Mouse (Mus musculus) intestine, embryonic 14.5 days (tissue): ENCODE results near the gene Rhbdl3. TPM values are rescaled to one million over a fixed set of nuclear protein-coding genes. Genes with fewer than 3 reads are reported as not detected.

Source experiments
- ATAC-seq: fragments of 200-750 bp; cut with Nextera tagmentation; replicated peaks from 2 replicates; pipeline ENCODE4 v1.8.0; 2017; ENCODE audit warnings: low read depth, moderate number of reproducible peaks, moderate TSS enrichment, moderate library complexity; ENCODE audit not compliant: low FRiP score, low TSS enrichment
- DNase-seq: peaks from one replicate; pipeline ENCODE4 v3.0.0-alpha.2; 2018; ENCODE audit warnings: low spot score
- H3K27ac ChIP-seq: fragments of 300-500 bp; sonication (generic); 2 replicates; pipeline ENCODE4 v1.5.1; 2014; ENCODE audit warnings: low read depth, mild to moderate bottlenecking, control low read depth
- H3K27me3 ChIP-seq: fragments of 300-500 bp; sonication (generic); replicated peaks from 2 replicates; pipeline ENCODE4 v1.6.1; 2014; ENCODE audit warnings: low read length, control low read depth; ENCODE audit not compliant: control insufficient read depth, insufficient read depth
- H3K36me3 ChIP-seq: fragments of 300-500 bp; sonication (generic); 2 replicates; pipeline ENCODE4 v1.6.1; 2014; ENCODE audit warnings: low read length, control low read depth; ENCODE audit not compliant: control insufficient read depth, insufficient read depth
- H3K4me1 ChIP-seq: fragments of 300-500 bp; sonication (generic); replicated peaks from 2 replicates; pipeline ENCODE4 v1.6.1; 2014; ENCODE audit warnings: low read length, control low read depth, mixed read lengths; ENCODE audit not compliant: control insufficient read depth, insufficient read depth
- H3K4me2 ChIP-seq: fragments of 300-500 bp; sonication (generic); 2 replicates; pipeline ENCODE4 v1.6.1; 2014; ENCODE audit warnings: low read length
- H3K4me3 ChIP-seq: fragments of 300-500 bp; sonication (generic); 2 replicates; pipeline ENCODE4 v1.5.1; 2014; ENCODE audit warnings: low read depth, low read length, control low read depth, mixed read lengths
- H3K9ac ChIP-seq: fragments of 300-500 bp; sonication (generic); 2 replicates; pipeline ENCODE4 v1.6.1; 2014; ENCODE audit warnings: mild to moderate bottlenecking, low read length
- H3K9me3 ChIP-seq: fragments of 300-500 bp; sonication (generic); 2 replicates; pipeline ENCODE4 v1.6.1; 2016; ENCODE audit warnings: low read length, control low read depth; ENCODE audit not compliant: control insufficient read depth
- WGBS: fragments of 180-500 bp; shearing (Covaris S2); extraction: QIAGEN DNeasy Blood & Tissue Kit; methylation state at CpG from one replicate; pipeline ENCODE4 v1.1.7; 2014; 5-methylcytosine and 5-hydroxymethylcytosine counted together
- polyA plus RNA-seq: library from polyadenylated mRNA; unstranded; fragments of >200 nt; fragmentation: Nextera tagmentation; extraction: Ambion mirVana; gene quantifications from 2 replicates; pipeline ENCODE4 v1.2.1, GENCODE M21; 2014

Rhbdl3 gene
- polyA plus RNA-seq, 1 experiment from 2014 or later: 3.1 TPM

DNA sequence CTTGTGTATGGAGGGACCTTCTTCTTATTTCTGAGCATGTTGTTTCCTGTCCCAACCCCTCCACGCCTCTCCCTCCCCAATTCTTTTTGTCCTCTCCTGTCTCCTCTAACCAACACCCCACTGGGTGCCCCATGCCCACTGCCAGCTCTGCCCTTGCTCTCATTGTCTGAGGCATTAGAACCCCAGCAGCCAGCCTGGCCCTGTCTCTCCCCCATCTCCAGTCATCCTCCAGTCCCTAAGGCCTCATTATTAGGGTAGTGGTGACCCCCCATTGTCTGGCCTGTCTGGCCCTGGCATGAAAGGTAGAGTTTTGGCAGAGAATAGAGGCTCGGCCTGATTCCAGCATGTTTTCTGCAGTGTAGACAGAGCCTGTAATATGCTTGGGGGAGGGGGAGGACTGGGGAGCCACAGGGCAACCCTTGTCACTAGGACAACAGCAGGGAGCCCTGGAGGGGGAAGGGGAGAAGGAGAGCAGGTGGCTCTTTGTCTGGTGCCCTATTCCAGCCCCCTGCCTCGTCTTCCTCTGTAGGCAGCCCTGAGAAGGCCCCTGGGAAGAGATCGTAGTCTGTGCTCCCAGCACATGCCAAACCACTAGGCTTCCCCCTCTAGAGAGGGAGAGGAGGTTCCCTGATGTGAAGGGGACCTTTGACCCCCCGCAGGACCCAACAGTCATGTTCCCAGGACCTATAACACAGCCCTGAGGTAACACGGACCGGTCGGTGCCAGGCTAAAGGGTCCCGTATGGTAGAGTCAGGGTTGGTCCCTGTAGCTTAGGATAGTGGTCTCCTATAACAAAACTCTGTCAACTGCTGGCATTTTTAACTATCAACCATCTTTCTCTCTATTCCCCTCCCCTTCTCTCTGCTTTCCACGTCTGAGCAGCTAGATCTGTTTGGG lies 15.3 kb downstream of the Rhbdl3 start:
- Histone ChIP-seq H3K27me3 (no peaks in the 10 kb centered on the region), H3K4me3 (no peak overlapping the region), H3K27ac (no peak overlapping the region), H3K36me3 (no peaks in the 10 kb centered on the region), H3K9ac (no peak overlapping the region), H3K4me1 (no peaks in the 10 kb centered on the region), H3K4me2 (no peak overlapping the region), H3K9me3 (no peaks in the 10 kb centered on the region)
- no peak for ATAC-seq
- DNase-seq: no peak
- WGBS: 62% methylated on average over 10 of the region's 10 CpGs

DNA sequence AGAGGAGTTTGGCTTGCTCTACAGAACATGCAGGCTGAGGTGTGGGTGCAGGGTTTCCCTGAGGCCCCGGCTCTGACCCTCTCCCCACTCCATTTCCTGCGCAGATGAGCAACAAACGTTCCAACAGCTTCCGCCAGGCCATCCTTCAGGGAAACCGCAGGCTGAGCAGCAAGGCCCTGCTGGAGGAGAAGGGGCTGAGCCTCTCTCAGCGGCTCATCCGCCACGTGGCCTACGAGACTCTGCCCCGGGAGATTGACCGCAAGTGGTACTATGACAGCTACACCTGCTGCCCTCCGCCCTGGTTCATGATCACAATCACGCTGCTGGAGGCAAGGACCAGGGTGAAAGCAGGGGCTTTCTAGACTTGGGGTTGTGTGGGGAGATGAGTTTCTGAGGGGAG lies 22.5 kb downstream of the Rhbdl3 start:
- Histone ChIP-seq H3K27me3 (no peaks in the 10 kb centered on the region), H3K36me3 (no peaks in the 10 kb centered on the region), H3K4me2 (no peak overlapping the region), H3K9me3 (no peaks in the 10 kb centered on the region), H3K9ac (no peak overlapping the region), H3K4me1 (no peaks in the 10 kb centered on the region), H3K4me3 (no peak overlapping the region), H3K27ac (no peak overlapping the region)
- 46% methylated on average over 13 of the region's 13 CpGs for WGBS
- ATAC-seq: no peak
- DNase-seq: no peak

DNA sequence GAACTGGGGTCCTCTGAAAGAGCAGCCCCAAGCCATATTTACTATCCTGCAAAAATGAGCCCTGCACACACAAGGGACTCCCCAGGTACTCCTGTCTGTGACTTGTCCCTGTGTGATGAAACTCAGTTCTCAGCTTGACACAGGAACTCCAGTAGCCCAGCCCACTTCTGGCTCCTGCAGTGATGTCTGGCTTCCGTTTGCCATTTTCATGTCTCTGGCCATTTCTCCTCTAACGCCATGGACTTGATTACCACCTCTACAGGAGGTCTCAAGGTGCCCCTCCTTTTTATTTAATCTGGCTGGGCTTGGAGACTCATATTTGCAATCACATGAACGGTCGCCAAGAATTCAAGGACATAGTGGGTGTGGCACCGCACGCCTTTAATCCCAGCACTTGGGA lies 23.9 kb downstream of the Rhbdl3 start:
- Histone ChIP-seq H3K36me3 (no peaks in the 10 kb centered on the region), H3K27ac (no peak overlapping the region), H3K4me3 (no peak overlapping the region), H3K9ac (no peak overlapping the region), H3K9me3 (no peaks in the 10 kb centered on the region), H3K4me2 (no peak overlapping the region), H3K4me1 (no peaks in the 10 kb centered on the region), H3K27me3 (no peaks in the 10 kb centered on the region)
- WGBS: 82% methylated on average over 6 of the region's 6 CpGs
- no peak for DNase-seq
- ATAC-seq: no peak

DNA sequence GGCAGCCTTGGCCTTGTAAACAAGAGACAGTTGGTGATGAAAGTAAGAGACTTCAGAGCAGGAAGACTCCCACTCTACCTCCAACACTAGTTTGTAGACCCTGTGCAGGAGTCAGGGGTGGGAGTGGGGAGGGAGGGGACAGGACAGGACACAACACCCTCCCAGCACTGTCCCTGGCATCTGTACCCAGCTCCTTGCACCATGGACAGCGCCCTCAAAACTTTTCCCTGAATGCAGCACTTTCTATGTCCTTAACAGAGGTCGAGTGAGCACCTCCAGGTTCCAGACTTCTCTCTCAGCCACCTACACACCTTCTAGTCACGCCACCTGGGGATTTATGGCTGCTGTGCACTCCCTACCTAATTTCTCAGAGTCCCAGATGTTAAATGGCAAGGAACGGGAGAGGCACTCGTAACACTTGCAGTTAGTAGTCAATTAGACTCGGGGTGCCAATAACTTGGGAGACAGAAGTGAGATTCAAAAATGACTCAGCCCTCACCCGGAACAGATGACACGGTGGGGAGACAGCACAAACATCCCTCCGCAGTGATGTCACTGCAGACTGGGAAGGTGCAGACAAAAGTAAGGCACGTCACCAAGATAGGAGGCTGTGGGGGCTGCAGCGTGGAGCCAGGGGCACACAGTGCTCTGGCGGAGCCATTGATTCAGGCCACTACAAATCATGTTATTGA lies 32.1 kb downstream of the Rhbdl3 start:
- no peak overlapping the region for H3K4me3 ChIP-seq
- 59% methylated on average over 12 of the region's 12 CpGs for WGBS
- ATAC-seq: no peak
- no peak overlapping the region for H3K27ac ChIP-seq
- no peak overlapping the region for H3K9ac ChIP-seq
- H3K4me1 ChIP-seq: no peaks in the 10 kb centered on the region
- H3K4me2 ChIP-seq: no peak overlapping the region
- no peaks in the 10 kb centered on the region for H3K27me3 ChIP-seq
- H3K9me3 ChIP-seq: no peaks in the 10 kb centered on the region
- no peaks in the 10 kb centered on the region for H3K36me3 ChIP-seq
- no peak for DNase-seq

DNA sequence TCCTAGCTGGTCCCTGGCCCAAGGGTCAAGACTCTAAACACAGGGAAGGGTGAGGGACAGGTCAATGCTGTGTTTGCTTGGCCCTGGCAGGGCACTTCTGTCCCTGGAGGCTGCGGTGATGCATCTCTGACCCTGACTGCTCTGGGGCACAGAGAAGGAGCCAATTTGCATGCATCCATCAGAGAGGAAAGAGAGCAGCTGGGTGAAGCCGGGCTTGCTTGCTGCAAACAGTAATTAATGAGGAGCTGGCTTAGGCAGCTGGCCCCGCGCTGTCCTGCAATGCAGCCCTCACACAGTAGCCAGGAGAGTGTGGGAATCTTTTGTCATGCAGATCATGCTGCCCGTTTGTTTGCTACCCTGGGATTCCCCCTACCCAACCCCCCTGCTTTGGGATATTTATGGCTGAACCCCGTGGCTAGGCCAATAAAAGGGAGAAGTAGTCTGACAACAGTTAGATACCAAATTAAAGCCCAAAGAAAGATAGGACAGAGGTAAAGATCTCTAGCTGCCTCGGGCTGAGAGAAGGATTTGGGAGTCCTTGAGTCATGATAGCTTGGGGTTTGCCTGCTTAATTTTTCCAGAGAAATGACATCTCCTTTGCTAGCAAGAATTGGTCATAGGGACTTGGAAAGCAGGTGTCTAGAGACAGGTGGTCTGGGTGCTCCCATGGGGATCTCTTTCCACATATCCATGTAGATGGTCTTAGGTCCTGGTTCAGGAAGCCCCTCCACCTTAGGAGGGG lies 35.1 kb downstream of the Rhbdl3 start:
- ATAC-seq: no peak
- H3K36me3 ChIP-seq: no peaks in the 10 kb centered on the region
- whole genome bisulfite sequencing: 4% methylated on average over 7 of the region's 7 CpGs

DNA sequence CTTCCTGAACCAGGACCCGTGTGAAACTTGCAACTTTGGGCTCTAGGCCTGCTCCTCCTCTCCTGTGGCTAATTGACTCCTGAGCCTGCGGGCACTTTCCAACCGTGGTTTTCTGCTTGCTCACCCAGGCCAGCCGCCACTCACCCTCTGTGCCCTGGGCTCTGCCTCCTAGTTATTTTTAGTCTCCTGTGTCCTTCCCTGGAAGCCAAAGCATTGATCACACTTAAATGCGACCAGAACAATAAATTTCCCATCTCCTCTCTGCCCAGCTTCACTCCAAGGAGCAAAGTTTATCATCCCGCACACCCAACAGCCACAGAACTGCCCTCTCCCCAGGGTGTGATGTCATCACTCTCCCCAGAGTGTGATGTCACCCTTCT lies 35.6 kb downstream of the Rhbdl3 start:
- H3K4me3 ChIP-seq: no peak overlapping the region
- H3K27ac ChIP-seq: no peak overlapping the region
- H3K9ac ChIP-seq: no peak overlapping the region
- H3K4me1 ChIP-seq: no peaks in the 10 kb centered on the region
- no peaks in the 10 kb centered on the region for H3K9me3 ChIP-seq
- no peak for ATAC-seq
- 23% methylated on average over 6 of the region's 6 CpGs for WGBS
- H3K27me3 ChIP-seq: no peaks in the 10 kb centered on the region
- DNase-seq: no peak
- H3K4me2 ChIP-seq: no peak overlapping the region
- H3K36me3 ChIP-seq: no peaks in the 10 kb centered on the region

More for the DNA sequence above, 35.1 kb downstream of the Rhbdl3 start:
- H3K9me3 ChIP-seq: no peaks in the 10 kb centered on the region
- no peaks in the 10 kb centered on the region for H3K27me3 ChIP-seq
- H3K4me2 ChIP-seq: no peak overlapping the region
- no peak overlapping the region for H3K9ac ChIP-seq
- no peak for DNase-seq
- H3K27ac ChIP-seq: no peak overlapping the region
- no peak overlapping the region for H3K4me3 ChIP-seq
- no peaks in the 10 kb centered on the region for H3K4me1 ChIP-seq

DNA sequence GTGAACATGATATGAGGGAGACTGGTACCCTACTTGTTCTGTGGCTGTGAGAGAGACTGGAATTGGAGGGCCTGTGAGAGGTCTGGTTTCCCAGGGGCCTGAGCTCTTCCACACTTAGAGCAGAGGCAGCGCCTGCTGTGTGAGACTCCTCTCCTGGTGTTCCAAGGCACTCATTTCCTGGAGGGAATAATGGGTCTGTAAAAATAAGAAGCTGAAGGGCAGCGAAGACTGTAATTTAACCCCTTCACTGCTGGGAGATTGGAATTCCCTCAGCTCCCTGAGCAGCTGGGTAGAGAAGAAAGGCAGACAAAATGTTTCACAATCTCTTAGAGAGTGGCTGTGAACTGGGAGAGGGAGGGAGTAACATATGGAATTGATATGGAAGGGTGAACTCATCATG lies 41.8 kb downstream of the Rhbdl3 start:
- ATAC-seq (no peak), DNase-seq (no peak)
- WGBS: 13% methylated on average over 2 of the region's 2 CpGs
- H3K9me3 ChIP-seq: no peaks in the 10 kb centered on the region
- no peak overlapping the region for H3K4me2 ChIP-seq
- no peaks in the 10 kb centered on the region for H3K36me3 ChIP-seq
- no peaks in the 10 kb centered on the region for H3K4me1 ChIP-seq
- H3K4me3 ChIP-seq: no peak overlapping the region
- H3K27me3 ChIP-seq: no peaks in the 10 kb centered on the region
- no peak overlapping the region for H3K27ac ChIP-seq
- no peak overlapping the region for H3K9ac ChIP-seq

DNA sequence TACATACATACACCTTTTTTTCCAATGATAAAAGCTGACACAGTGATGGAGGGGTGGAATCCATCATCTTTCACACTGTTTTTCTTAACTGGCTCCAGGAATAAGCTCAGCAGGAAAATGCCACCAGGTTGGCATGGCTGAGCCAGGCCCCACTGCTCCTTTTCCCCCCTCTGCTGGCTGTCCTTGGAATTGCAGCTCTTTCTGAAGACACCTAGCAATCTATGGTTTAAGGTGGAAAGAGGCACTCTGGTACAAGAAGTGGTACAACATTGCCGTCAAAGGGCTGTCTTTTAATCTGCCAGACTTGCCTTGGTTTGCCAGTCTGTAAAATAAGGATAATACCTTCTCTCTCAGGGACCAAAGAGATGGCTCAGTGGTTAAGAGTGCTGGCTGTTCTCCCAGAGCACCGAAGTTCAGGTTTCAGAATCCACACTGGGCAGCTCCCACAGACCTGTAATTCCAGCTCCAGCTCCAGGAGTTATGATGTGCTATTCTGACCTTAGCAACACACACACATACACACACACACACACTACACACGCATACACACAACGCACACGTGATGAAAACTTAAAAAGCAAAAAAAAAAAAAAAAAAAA lies 51.2 kb downstream of the Rhbdl3 start:
- Histone ChIP-seq H3K36me3 (no peaks in the 10 kb centered on the region), H3K4me1 (no peaks in the 10 kb centered on the region), H3K4me2 (no peak overlapping the region), H3K4me3 (no peak overlapping the region), H3K27ac (no peak overlapping the region), H3K9me3 (no peaks in the 10 kb centered on the region), H3K27me3 (no peaks in the 10 kb centered on the region), H3K9ac (no peak overlapping the region)
- ATAC-seq (0 out of 2 replicates have a peak, but pooled peaks have one; percentile 40), DNase-seq (peak; percentile 96)
- WGBS: 69% methylated on average over 5 of the region's 5 CpGs
